Comparison of ENCODE assay signal across 8 mouse cellular contexts in genomic region chr10:8883686-8884085, GRCm38 (mm10). TPM values are rescaled to one million over a fixed set of nuclear protein-coding genes. Genes with fewer than 3 reads are reported as not detected.
A peak's percentile ranks its signal among the peaks of the same experiment; 100 is the strongest.
DNase-seq lines count a peak whose midpoint lies in the region; ATAC-seq and TF ChIP-seq lines count a peak whose summit lies in the region.

No protein-coding gene starts in this region.

- no peak for TF ChIP-seq CTCF in layer of hippocampus, adult 2 months (conservative IDR thresholded peaks at IDR 0.05)

- peaks cover 23% of the 10 kb centered on the region for H3K4me1 ChIP-seq in embryonic facial prominence, embryonic 14.5 days (ENCODE audit: control insufficient read depth, insufficient read depth, low read length)
- peaks cover 3% of the 10 kb centered on the region; the same call in 1 of the 2 replicates for H3K4me1 ChIP-seq in intestine, embryonic 15.5 days (replicated peaks)
- H3K4me1 ChIP-seq in midbrain, embryonic 14.5 days (ENCODE audit: control insufficient read depth, insufficient read depth, low read length) = 0 out of 2 replicates have a peak, but pooled peaks cover 7% of the 10 kb centered on the region

- peak overlapping the region; percentile 6; the same call in 1 of the 2 replicates for H3K9ac ChIP-seq in embryonic facial prominence, embryonic 14.5 days (ENCODE audit: low read depth, low read length)
- H3K9ac ChIP-seq in intestine, embryonic 15.5 days = no peak overlapping the region
- H3K9ac ChIP-seq in midbrain, embryonic 14.5 days (replicated peaks; ENCODE audit: low read length) = no peak overlapping the region

- H3K4me3 ChIP-seq in layer of hippocampus, adult 2 months = peak overlapping the region; percentile 60
- H3K4me3 ChIP-seq in embryonic facial prominence, embryonic 14.5 days (ENCODE audit: low read depth, low read length) = peak overlapping the region; percentile 10
- no peak overlapping the region for H3K4me3 ChIP-seq in intestine, embryonic 15.5 days (replicated peaks)
- no peak overlapping the region for H3K4me3 ChIP-seq in midbrain, embryonic 14.5 days (replicated peaks; ENCODE audit: low read depth, low read length)

- DNase-seq in layer of hippocampus, adult 2 months (ENCODE audit: low spot score in 2 of 2) = no peak
- DNase-seq in layer of hippocampus, postnatal 14 days (ENCODE audit: low spot score in 2 of 2) = no peak
- DNase-seq in embryonic facial prominence, embryonic 14.5 days (ENCODE audit: low spot score) = no peak
- DNase-seq in midbrain, embryonic 14.5 days = no peak
- no peak for DNase-seq in thymus, adult 18-20 months
- DNase-seq in spleen, postnatal 36 days (ENCODE audit: low spot score in 2 of 2) = no peak

- H3K27ac ChIP-seq in layer of hippocampus, adult 2 months = peak overlapping the region; percentile 97; the same call in 1 of the 2 replicates
- no peak overlapping the region for H3K27ac ChIP-seq in embryonic facial prominence, embryonic 14.5 days (replicated peaks; ENCODE audit: low read depth, low read length)
- no peak overlapping the region for H3K27ac ChIP-seq in intestine, embryonic 15.5 days
- no peak overlapping the region for H3K27ac ChIP-seq in midbrain, embryonic 14.5 days (replicated peaks; ENCODE audit: low read depth, low read length)

- H3K36me3 ChIP-seq in embryonic facial prominence, embryonic 14.5 days (ENCODE audit: control insufficient read depth, insufficient read depth, low read length) = no peaks in the 10 kb centered on the region
- H3K36me3 ChIP-seq in intestine, embryonic 15.5 days = no peaks in the 10 kb centered on the region
- no peaks in the 10 kb centered on the region for H3K36me3 ChIP-seq in midbrain, embryonic 14.5 days (ENCODE audit: control insufficient read depth, insufficient read depth, low read length)

- no peaks in the 10 kb centered on the region for H3K27me3 ChIP-seq in embryonic facial prominence, embryonic 14.5 days (replicated peaks; ENCODE audit: control insufficient read depth, insufficient read depth, low read length)
- no peaks in the 10 kb centered on the region for H3K27me3 ChIP-seq in intestine, embryonic 15.5 days (replicated peaks)
- no peaks in the 10 kb centered on the region for H3K27me3 ChIP-seq in midbrain, embryonic 14.5 days (ENCODE audit: control insufficient read depth, insufficient read depth, low read length)

- no peaks in the 10 kb centered on the region for H3K9me3 ChIP-seq in embryonic facial prominence, embryonic 14.5 days (ENCODE audit: control insufficient read depth, low read length)
- no peaks in the 10 kb centered on the region for H3K9me3 ChIP-seq in intestine, embryonic 15.5 days
- H3K9me3 ChIP-seq in midbrain, embryonic 14.5 days (ENCODE audit: control insufficient read depth, low read length) = no peaks in the 10 kb centered on the region

- H3K4me2 ChIP-seq in embryonic facial prominence, embryonic 14.5 days (ENCODE audit: low read depth, low read length) = peak overlapping the region; percentile 75
- H3K4me2 ChIP-seq in intestine, embryonic 15.5 days (replicated peaks) = peak overlapping the region; percentile 88
- peak overlapping the region; percentile 92; the same call in 1 of the 2 replicates for H3K4me2 ChIP-seq in midbrain, embryonic 14.5 days (ENCODE audit: low read length)

- no peak for ATAC-seq in embryonic facial prominence, embryonic 14.5 days (ENCODE audit: low read depth)
- no peak for ATAC-seq in intestine, embryonic 15.5 days
- ATAC-seq in midbrain, embryonic 14.5 days (ENCODE audit: low FRiP score, low TSS enrichment) = no peak
- no peak for ATAC-seq in megakaryocyte-erythroid progenitor cell, adult 5-6 weeks (replicated peaks; ENCODE audit: low FRiP score, low TSS enrichment, poor library complexity, severe bottlenecking)

- 8% methylated on average over 4 of the region's 4 CpGs for WGBS in embryonic facial prominence, embryonic 14.5 days
- WGBS in intestine, embryonic 15.5 days = 22% methylated on average over 4 of the region's 4 CpGs
- WGBS in midbrain, embryonic 14.5 days = 14% methylated on average over 4 of the region's 4 CpGs

RNA-seq across cellular contexts. Expression of gene Sash1, which starts 2.2 kb away (rescaled TPM):
- 10 to 100 TPM; 75.7 to 86.0 TPM for total RNA-seq in layer of hippocampus, adult 2 months (2021)
- total RNA-seq in layer of hippocampus, postnatal 14 days (2021) = 10 to 100 TPM; 88.3 to 90.1 TPM
- polyA plus RNA-seq in embryonic facial prominence, embryonic 14.5 days (2014; fragmentation: Nextera tagmentation; extraction: Ambion mirVana) = 6.2 and 7.0 TPM in 2 replicates
- 5.7 TPM in 2 replicates for polyA plus RNA-seq in intestine, embryonic 15.5 days (2015; fragmentation: Nextera tagmentation; extraction: Ambion mirVana)
- 3.9 and 4.8 TPM in 2 replicates for polyA plus RNA-seq in midbrain, embryonic 14.5 days (2014; fragmentation: Nextera tagmentation; extraction: Ambion mirVana)
- total RNA-seq in megakaryocyte-erythroid progenitor cell, adult 5-6 weeks (2014; fragmentation: Nextera tagmentation) = 0.84 and 1.7 TPM in 2 replicates
- 0.23 and 0.61 TPM in 2 replicates for total RNA-seq in megakaryocyte-erythroid progenitor cell, adult 5-6 weeks (2017)

Comparison
In these comparisons a context has a peak if more than half of its experiments do, and no peak if none do; other contexts are left out.
1. H3K4me3 ChIP-seq: peak in layer of hippocampus, adult 2 months (single experiment) and embryonic facial prominence, embryonic 14.5 days (single experiment); none in intestine, embryonic 15.5 days (single experiment) and midbrain, embryonic 14.5 days (single experiment).
2. RNA of gene Sash1, which starts 2.2 kb away (total RNA-seq): 88.3 to 90.1 TPM in layer of hippocampus, postnatal 14 days and 75.7 to 86.0 TPM in layer of hippocampus, adult 2 months; 0.23 to 1.7 TPM in megakaryocyte-erythroid progenitor cell, adult 5-6 weeks; every median in the first group is over 10 times any median in the second.
3. Peak in every context shown above with its lines, with median percentiles within 50 percentile points of each other: H3K4me2 ChIP-seq.